Mouse (Mus musculus) forebrain, postnatal 0 days (tissue): Measurements from ENCODE around the gene Slc26a5. TPM values are rescaled to one million over a fixed set of nuclear protein-coding genes. Genes with fewer than 3 reads are reported as not detected.
A peak's percentile ranks its signal among the peaks of the same experiment; 100 is the strongest.

Experiments used
- ATAC-seq: fragments of 200-750 bp; cut with Nextera tagmentation; 2 replicates; pipeline ENCODE4 v1.8.0; 2017; ENCODE audit warnings: mild to moderate bottlenecking, moderate library complexity
- DNase-seq: peaks from one replicate; pipeline ENCODE4 v3.0.0-alpha.2; 2015
- H3K27ac ChIP-seq: fragments of 300-500 bp; sonication (generic); 2 replicates; pipeline ENCODE4 v1.5.1; 2014; ENCODE audit warnings: low read depth, mild to moderate bottlenecking, antibody characterized with exemption, low read length, moderate library complexity, mixed read lengths
- H3K27me3 ChIP-seq: fragments of 300-500 bp; sonication (generic); 2 replicates; pipeline ENCODE4 v1.6.1; 2014; ENCODE audit warnings: mild to moderate bottlenecking, low read length, mixed read lengths; ENCODE audit not compliant: insufficient read depth
- H3K36me3 ChIP-seq: fragments of 300-500 bp; sonication (generic); 2 replicates; pipeline ENCODE4 v1.6.1; 2014; ENCODE audit warnings: mild to moderate bottlenecking, moderate library complexity; ENCODE audit not compliant: insufficient read depth
- H3K4me1 ChIP-seq: fragments of 300-500 bp; sonication (generic); 2 replicates; pipeline ENCODE4 v1.6.1; 2014; ENCODE audit warnings: antibody characterized with exemption; ENCODE audit not compliant: insufficient read depth
- H3K4me2 ChIP-seq: fragments of 300-500 bp; sonication (generic); 2 replicates; pipeline ENCODE4 v1.6.1; 2014; ENCODE audit warnings: low read depth, mild to moderate bottlenecking, moderate library complexity
- H3K4me3 ChIP-seq: fragments of 300-500 bp; sonication (generic); 2 replicates; pipeline ENCODE4 v1.5.1; 2014; ENCODE audit warnings: low read depth, low read length, mixed read lengths
- H3K9ac ChIP-seq: fragments of 300-500 bp; sonication (generic); 2 replicates; pipeline ENCODE4 v1.6.1; 2014; ENCODE audit warnings: mild to moderate bottlenecking
- H3K9me3 ChIP-seq: fragments of 300-500 bp; sonication (generic); 2 replicates; pipeline ENCODE4 v1.6.1; 2016; ENCODE audit warnings: low read length
- CTCF ChIP-seq: sonication (generic); IDR thresholded peaks from 2 replicates; pipeline ENCODE4 v1.5.1; 2016; ENCODE audit warnings: antibody characterized with exemption, control low read depth, low read depth
- WGBS: fragments of 180-500 bp; shearing (Covaris S2); extraction: QIAGEN DNeasy Blood & Tissue Kit; methylation state at CpG from one replicate; pipeline ENCODE4 v1.1.7; 2014; 5-methylcytosine and 5-hydroxymethylcytosine counted together
- polyA plus RNA-seq: library from polyadenylated mRNA; unstranded; fragments of >200 nt; fragmentation: Nextera tagmentation; extraction: Ambion mirVana; gene quantifications from 2 replicates; pipeline ENCODE4 v1.2.1, GENCODE M21; 2015
- total RNA-seq: library from RNA; depleted of rRNA; stranded (reverse); fragments of >200 nt; gene quantifications from 2 replicates; pipeline ENCODE4 v1.2.3, GENCODE M21; 2014

Gene Slc26a5
- total and polyA plus RNA-seq, 2 experiments from 2014 or later, result 0.35 to 0.38 TPM

- H3K9ac ChIP-seq, result no peak overlapping the region
- no peak overlapping the region for H3K4me3 ChIP-seq
- H3K36me3 ChIP-seq, result no peaks in the 10 kb centered on the region
- ATAC-seq, result no peak
- H3K27ac ChIP-seq, result no peak overlapping the region
- TF ChIP-seq CTCF, result peak; percentile 74
- H3K27me3 ChIP-seq, result no peaks in the 10 kb centered on the region
- H3K4me1 ChIP-seq, result no peaks in the 10 kb centered on the region
- no peak overlapping the region for H3K4me2 ChIP-seq
- no peaks in the 10 kb centered on the region for H3K9me3 ChIP-seq
- DNase-seq, result peak; percentile 40
- 46% methylated on average over 1 of the region's 1 CpGs for WGBS
Observed at GRCm38 (mm10) chr5:21813994-21814393, 51.4 kb downstream of the Slc26a5 start.

GRCm38 (mm10) chr5:21810924-21811323, 54.5 kb downstream of the Slc26a5 start:
- Histone ChIP-seq H3K4me1 (no peaks in the 10 kb centered on the region), H3K36me3 (no peaks in the 10 kb centered on the region), H3K9ac (no peak overlapping the region), H3K27ac (no peak overlapping the region), H3K9me3 (no peaks in the 10 kb centered on the region), H3K27me3 (no peaks in the 10 kb centered on the region), H3K4me3 (no peak overlapping the region), H3K4me2 (no peak overlapping the region)
- no peak for TF ChIP-seq CTCF
- ATAC-seq, result no peak
- DNase-seq, result no peak
- 74% methylated on average over 10 of the region's 10 CpGs for WGBS

GRCm38 (mm10) chr5:21804837-21805236, 60.6 kb downstream of the Slc26a5 start:
- Histone ChIP-seq H3K36me3 (peaks cover 42% of the 10 kb centered on the region), H3K4me1 (no peaks in the 10 kb centered on the region), H3K4me3 (no peak overlapping the region), H3K4me2 (no peak overlapping the region), H3K27me3 (no peaks in the 10 kb centered on the region), H3K27ac (no peak overlapping the region), H3K9me3 (no peaks in the 10 kb centered on the region), H3K9ac (no peak overlapping the region)
- no peak for TF ChIP-seq CTCF
- 86% methylated on average over 4 of the region's 4 CpGs for WGBS
- DNase-seq, result no peak
- no peak for ATAC-seq

DNA sequence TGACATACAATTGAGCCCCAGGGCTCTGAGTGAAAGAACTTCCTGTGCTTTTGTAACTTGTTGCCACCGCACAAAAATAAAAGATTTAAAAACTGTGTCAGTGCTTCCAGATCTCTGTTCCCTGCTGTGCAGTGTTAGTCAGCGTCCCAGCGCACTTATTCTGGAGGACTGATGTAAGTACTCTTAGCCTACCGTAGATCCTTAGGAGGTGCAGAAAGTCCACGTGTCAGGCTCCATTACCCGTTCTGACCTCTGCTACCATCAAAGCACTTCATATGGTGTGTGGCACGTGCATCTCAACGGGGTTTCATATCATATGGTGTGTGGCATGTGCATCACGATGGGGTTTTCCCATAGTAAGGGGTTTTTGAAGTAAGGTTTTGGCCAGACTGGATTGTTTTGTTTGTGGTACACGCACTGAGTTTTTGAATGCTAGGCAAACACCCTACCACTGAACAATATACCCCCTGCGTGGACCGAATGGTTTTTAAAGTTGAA, 61.7 kb downstream of the Slc26a5 start:
- no peaks in the 10 kb centered on the region for H3K27me3 ChIP-seq
- no peaks in the 10 kb centered on the region for H3K4me1 ChIP-seq
- no peak for ATAC-seq
- 77% methylated on average over 12 of the region's 12 CpGs for WGBS
- no peak overlapping the region for H3K4me2 ChIP-seq
- TF ChIP-seq CTCF, result no peak
- peaks cover 51% of the 10 kb centered on the region for H3K36me3 ChIP-seq
- H3K27ac ChIP-seq, result no peak overlapping the region
- DNase-seq, result no peak
- no peaks in the 10 kb centered on the region for H3K9me3 ChIP-seq
- H3K9ac ChIP-seq, result no peak overlapping the region
- H3K4me3 ChIP-seq, result no peak overlapping the region

GRCm38 (mm10) chr5:21802907-21803306, 62.5 kb downstream of the Slc26a5 start:
- no peak for DNase-seq
- no peak for ATAC-seq
- H3K4me1 ChIP-seq, result no peaks in the 10 kb centered on the region
- no peaks in the 10 kb centered on the region for H3K9me3 ChIP-seq
- TF ChIP-seq CTCF, result no peak
- no peak overlapping the region for H3K4me2 ChIP-seq
- H3K27me3 ChIP-seq, result no peaks in the 10 kb centered on the region
- WGBS, result 91% methylated on average over 9 of the region's 9 CpGs
- peaks cover 56% of the 10 kb centered on the region for H3K36me3 ChIP-seq
- H3K9ac ChIP-seq, result no peak overlapping the region
- H3K4me3 ChIP-seq, result no peak overlapping the region
- no peak overlapping the region for H3K27ac ChIP-seq

DNA sequence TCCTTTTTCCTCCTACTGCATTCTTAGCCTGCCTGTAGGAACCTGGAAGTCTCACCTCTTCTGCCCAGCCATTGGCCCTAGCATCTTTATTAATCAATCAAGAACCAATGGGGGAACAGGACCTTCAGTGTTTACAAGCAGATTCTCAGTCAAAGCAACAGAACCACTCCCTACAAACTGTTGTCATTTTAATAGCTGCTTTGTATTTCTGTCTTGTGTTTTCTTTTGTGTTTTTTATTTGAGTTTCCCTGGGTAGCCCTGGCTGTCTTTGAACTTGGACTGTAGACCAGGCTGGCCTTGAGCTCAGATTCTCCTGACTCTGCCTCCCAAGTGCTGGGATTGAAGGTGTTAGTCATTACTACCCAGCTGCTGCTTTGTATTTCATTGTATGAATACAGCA, 73.2 kb downstream of the Slc26a5 start:
- H3K9ac ChIP-seq, result no peak overlapping the region
- H3K4me1 ChIP-seq, result peaks cover 6% of the 10 kb centered on the region; the same call in 1 of the 2 replicates
- no peaks in the 10 kb centered on the region for H3K9me3 ChIP-seq
- H3K36me3 ChIP-seq, result peaks cover 21% of the 10 kb centered on the region
- H3K27me3 ChIP-seq, result no peaks in the 10 kb centered on the region
- DNase-seq, result no peak
- no peak overlapping the region for H3K27ac ChIP-seq
- no peak overlapping the region for H3K4me3 ChIP-seq
- H3K4me2 ChIP-seq, result no peak overlapping the region
- ATAC-seq, result no peak
- TF ChIP-seq CTCF, result no peak

DNA sequence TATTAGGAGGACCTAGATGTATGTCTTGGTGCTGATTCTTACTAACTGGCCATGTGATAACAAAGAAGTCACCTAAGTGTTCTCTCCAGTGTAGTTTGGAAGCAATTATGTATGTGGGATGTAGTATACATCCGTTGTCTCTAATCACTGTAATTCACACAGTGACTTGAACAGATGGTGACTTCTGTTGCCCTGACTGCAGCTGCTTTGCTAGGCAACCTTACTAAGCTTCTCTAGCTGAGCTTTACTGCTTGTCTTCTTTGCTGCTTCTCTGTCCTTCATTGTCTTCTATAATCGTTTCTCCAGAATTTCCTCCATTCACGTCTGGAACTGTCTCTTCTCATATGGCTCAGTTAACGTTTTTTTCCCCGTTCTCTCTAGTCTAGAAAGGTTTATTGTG, 76.3 kb downstream of the Slc26a5 start:
- ATAC-seq, result no peak
- DNase-seq, result no peak
- H3K9me3 ChIP-seq, result no peaks in the 10 kb centered on the region
- no peak overlapping the region for H3K4me3 ChIP-seq
- no peak overlapping the region for H3K27ac ChIP-seq
- 54% methylated on average over 5 of the region's 5 CpGs for WGBS
- peaks cover 4% of the 10 kb centered on the region; the same call in 1 of the 2 replicates for H3K36me3 ChIP-seq
- no peaks in the 10 kb centered on the region for H3K27me3 ChIP-seq
- H3K4me1 ChIP-seq, result peaks cover 7% of the 10 kb centered on the region; the same call in 1 of the 2 replicates
- no peak overlapping the region for H3K9ac ChIP-seq
- no peak overlapping the region for H3K4me2 ChIP-seq
- TF ChIP-seq CTCF, result no peak
